Mouse (Mus musculus) hindlimb bud, embryonic 11.5 days (tissue): ENCODE data around the gene Srebf2.
"Not testable (repeated sequence)": the region's sequence is repeated elsewhere in the genome, so short reads cannot be mapped to it uniquely, and the experiment has no call there.

ENCODE experiments used
- DNase-seq: peaks from one replicate; pipeline ENCODE4 v3.0.0-alpha.2; 2012; ENCODE audit warnings: low read depth, low spot score; ENCODE audit errors: extremely low spot score

Gene Srebf2

GRCm38 (mm10) chr15:82146770-82147610 lies at the start of gene Srebf2:
Gene Srebf2, plus strand, starts transcription at chr15:82147181.
- peak; percentile 99 for DNase-seq

- DNase-seq: peak; percentile 28
Measured at GRCm38 (mm10) chr15:82106953-82107555, 39.9 kb upstream of the Srebf2 start.

- DNase-seq: no peak
Measured at GRCm38 (mm10) chr15:82120544-82120943, 26.4 kb upstream of the Srebf2 start.

- DNase-seq: not testable (repeated sequence)
Measured at GRCm38 (mm10) chr15:82126690-82127089, 20.3 kb upstream of the Srebf2 start.

DNA sequence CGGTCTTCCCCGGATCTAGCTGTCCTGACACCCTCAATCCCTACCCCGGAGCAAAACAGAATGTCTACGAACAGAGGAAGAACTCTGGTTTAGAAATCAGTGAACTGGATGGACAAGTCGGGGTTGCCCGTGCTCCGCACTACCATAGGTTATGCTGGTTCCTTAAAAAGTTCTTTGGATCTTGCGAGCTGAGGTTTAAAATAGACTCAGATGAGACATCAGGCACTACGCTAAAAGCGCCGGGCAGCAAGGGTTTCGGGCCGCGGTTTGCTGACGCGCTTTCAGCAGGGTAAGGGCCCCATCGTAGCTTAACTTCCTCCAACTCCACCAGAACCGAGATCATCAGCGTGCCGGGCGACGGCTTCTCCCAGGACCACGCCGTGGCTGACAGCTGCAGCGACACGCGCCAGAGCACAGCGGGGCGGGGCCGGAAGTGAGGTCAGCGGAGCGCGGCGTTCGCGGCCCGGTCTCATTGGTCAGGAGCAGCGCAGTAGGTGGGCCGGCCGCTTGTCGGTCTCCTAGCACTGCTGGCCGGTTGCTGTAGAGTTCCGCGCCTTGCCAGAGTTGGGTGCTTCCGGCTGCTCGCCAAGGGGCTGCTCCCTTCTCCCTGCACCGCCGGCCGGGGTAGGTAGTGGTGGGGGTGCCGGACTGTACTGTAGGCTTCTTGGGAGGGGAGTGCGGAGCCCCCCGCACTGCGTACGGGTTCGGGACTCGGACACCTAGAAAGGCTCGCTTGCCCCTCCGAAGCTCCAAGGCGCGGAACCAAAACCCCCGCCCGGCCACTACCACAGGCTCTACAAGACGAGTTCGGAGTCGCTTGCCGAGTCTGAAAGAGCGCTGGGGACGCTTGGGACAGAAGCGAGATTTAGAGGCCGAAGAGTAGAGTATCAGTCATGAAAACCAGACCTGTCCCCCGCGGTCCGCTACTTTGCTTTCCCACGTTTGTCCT lies 19.3 kb upstream of the Srebf2 start, which contains the start of gene Ccdc134:
Ccdc134 (plus strand) TSS at position 497 of the 949 bp plus-strand sequence.
- peak; percentile 63 for DNase-seq

DNA sequence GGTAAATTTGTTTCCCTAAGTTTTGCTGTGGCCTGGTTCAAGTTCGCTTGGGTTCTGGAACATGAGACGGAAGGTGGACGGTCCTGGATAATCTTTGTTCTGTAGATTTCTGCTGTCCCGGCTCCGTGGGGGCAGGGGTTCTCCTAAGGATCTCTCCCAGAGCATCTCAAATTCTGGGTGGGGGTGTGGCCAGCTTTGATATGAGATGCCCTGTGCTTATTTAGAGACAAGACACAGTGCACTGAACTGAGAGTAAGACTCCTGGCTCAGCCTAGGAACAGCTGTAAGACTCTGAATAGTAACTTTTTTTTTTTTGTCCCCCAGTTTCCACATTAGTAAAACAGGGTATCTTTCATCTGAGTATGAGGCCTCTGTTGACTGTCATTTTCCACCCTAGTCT lies 18.6 kb upstream of the Srebf2 start:
- DNase-seq: no peak

GRCm38 (mm10) chr15:82130599-82130998 lies 16.4 kb upstream of the Srebf2 start:
- no peak for DNase-seq

GRCm38 (mm10) chr15:82135372-82135771 lies 11.6 kb upstream of the Srebf2 start:
- no peak for DNase-seq

DNA sequence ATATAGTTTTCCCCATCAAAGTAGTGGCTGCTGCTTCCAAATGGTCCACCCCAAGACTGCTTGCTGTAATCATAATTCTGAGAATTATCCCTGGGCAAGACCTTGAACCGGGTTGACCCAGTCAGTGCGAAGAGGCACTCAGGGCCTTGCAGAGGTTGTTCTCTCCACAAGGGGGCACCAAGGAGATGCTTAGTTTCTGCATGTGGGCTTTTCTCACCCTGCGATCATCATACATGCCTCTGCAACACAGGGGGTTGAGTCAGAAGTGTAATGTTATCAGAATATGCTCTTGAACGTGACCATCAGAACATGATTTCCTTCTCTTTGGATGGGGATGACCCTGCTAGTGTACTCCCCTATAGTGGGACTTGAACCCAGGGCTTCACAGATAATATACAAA lies 8.4 kb upstream of the Srebf2 start:
- no peak for DNase-seq

DNA sequence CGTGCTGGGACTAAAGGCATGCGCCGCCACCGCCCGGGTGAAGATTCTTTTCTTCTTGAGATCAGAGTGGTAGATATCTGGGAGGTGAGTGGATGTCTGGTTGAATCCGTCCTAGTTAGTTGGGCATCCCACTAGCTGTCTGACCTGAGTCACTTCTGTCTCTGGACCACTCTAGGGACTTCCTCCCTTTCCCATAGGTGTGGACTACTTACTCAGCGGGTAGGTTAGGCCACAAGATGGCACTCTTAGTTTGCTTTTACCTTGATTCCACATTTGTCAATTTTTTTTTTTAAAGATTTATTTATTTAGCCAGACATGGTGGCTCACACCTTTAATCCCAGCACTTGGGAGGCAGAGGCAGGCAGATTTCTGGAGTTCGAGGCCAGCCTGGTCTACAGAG lies 7.8 kb upstream of the Srebf2 start:
- no peak for DNase-seq

- DNase-seq: no peak
Measured at GRCm38 (mm10) chr15:82140355-82140754, 6.6 kb upstream of the Srebf2 start.

DNA sequence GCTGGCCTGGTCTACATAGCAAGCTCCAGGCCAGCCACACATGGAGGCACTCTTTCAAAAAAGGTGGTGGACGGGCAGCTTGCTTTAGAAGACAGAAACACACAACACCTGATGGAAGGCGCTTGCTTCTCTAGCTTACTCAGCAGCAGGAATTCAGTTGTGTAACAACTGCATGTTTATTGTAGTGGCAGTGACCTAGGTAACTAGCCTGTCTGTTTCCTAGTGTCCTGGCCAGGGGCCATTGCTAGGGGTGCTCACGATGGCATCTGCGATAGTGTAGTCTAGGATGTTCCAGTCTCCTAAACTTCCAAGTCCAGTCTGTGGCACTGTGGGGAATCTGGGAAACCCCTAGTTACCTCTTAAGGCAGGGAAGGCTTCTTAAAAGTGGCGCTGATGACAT lies 2.8 kb upstream of the Srebf2 start:
- no peak for DNase-seq

DNA sequence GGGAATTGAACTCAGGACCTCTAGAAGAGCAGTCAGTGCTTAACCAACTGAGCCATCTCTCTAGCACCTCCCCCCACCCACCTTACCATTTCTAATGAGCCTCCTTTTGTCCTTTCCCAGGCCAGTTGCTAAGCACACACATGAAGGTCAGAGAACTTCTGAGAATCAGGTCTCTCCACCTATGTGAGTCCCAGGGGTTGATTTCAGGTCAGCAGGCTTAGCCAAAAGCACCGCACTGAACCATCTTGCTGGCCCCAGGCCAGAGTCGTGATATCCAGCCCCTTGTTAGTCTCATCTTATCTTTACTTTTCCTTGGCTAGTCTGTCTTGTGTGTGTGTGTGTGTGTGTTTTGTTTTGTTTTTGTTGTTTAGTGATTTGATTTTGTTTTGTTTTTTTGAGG lies 1.6 kb upstream of the Srebf2 start:
- no peak for DNase-seq

- DNase-seq: no peak
Measured at GRCm38 (mm10) chr15:82145851-82146769, 871 bp upstream of the Srebf2 start.

DNA sequence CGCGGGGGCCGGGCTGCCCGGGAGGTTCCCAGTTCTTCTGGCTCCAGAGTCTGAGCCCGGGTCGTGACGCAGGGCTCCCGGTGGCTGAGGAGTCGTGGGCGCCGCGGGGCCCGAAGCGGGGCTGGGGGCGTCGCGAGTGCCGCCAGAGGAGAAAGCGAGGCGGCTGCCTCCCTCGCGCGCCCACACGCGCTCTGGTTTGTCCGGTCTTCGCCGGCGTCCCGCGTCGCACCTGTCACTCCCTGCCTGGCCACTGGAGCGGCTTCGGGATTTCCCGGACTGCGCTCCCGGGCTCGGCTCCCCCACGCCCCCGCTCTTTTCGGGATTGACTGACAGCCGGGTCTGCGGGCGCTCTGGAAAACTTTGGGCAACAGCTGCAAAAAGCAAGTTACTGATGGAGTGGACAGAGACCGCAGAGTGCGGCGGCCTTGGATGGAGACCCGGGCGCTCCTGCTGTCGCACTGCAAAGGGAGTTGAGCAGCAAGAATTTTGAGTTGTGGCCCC lies 680 bp downstream of the Srebf2 start:
- no peak for DNase-seq

- DNase-seq: no peak
Measured at GRCm38 (mm10) chr15:82148510-82148911, 1.5 kb downstream of the Srebf2 start.

- DNase-seq: no peak
Measured at GRCm38 (mm10) chr15:82150042-82150441, 3.1 kb downstream of the Srebf2 start.

- DNase-seq: no peak
Measured at GRCm38 (mm10) chr15:82151176-82151575, 4.2 kb downstream of the Srebf2 start.

- no peak for DNase-seq
Measured at GRCm38 (mm10) chr15:82152022-82152421, 5.0 kb downstream of the Srebf2 start.

GRCm38 (mm10) chr15:82152435-82152834 lies 5.5 kb downstream of the Srebf2 start:
- no peak for DNase-seq
